In the genomic region with DNA sequence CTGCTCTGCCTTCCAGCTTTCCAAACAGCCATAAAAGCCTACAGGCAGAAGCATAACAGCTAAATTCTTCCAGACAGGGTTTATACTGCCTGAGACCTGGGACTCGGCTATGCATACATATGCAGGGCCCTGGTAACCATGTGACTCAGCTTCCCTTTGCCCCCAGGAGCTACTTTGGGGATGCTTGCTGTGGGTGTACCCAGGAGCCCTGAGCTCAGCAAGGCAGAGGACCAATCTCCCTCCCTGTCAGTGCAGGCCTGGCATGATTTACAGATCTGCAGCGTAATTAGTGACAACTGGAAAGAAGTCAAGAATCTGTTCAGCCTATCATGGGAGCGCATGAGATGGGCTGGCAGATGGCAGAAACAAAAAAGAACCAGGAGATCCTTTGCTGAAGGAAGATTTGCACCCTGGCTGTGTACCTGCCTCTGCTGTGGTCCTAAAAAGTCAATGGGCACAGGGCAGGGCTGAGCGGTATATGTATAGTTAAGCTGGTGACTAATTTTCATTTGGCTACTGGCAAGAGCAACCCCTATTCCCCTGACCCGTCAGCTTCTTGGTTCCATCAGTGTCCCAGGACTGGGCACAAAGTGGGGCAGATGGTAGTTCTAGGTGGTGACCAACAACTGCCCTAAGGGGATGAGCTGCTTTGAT, we compare ENCODE assay signal across 11 mouse cellular contexts.
DNase-seq lines count a peak whose midpoint lies in the region; ATAC-seq and TF ChIP-seq lines count a peak whose summit lies in the region.
"Had no signal": no experiment of that assay in that cellular context is flagged by ENCODE, and none has a peak within 500 bp of the region (broad histone marks: within the 10 kb centered on the region; RNA-seq: fewer than 3 reads in every experiment).

No protein-coding gene starts in this region.

- no peak for TF ChIP-seq CTCF in brain, embryonic 14.5 days (IDR thresholded peaks at IDR 0.05; ENCODE audit: borderline replicate concordance, extremely low read depth, insufficient read depth, insufficient read length)

- ATAC-seq in frontal cortex, adult (ENCODE audit: low TSS enrichment), result peak; percentile 45; the same call in 1 of the 2 replicates
- no peak for ATAC-seq in granulocyte monocyte progenitor cell, adult 5-6 weeks (replicated peaks; ENCODE audit: poor library complexity, severe bottlenecking)
- ATAC-seq: activated CD4-positive, CD25-positive, alpha-beta regulatory T cell, adult 4 months had no signal

- no peak for DNase-seq in frontal cortex, postnatal 14 days (ENCODE audit: low spot score in 2 of 2)
- peak; percentile 87 for DNase-seq in brain, embryonic 14.5 days (ENCODE audit: low read depth)
- peak; percentile 59 to 80 for DNase-seq in cerebellum, postnatal 14 days
- peak; percentile 36 to 52 for DNase-seq in layer of hippocampus, postnatal 10 days (ENCODE audit: low spot score in 2 of 2)
- no peak for DNase-seq in lung, postnatal 4 days
- no peak for DNase-seq in adipocyte (ENCODE audit: low spot score)
- DNase-seq: B cell, adult 2 months; kidney, adult 2 months had no signal

- no peak for TF ChIP-seq POLR2A in brain, embryonic 14.5 days (IDR thresholded peaks at IDR 0.05; ENCODE audit: borderline replicate concordance, extremely low read depth, insufficient read depth, insufficient read length, poor library complexity, severe bottlenecking)

Comparison
In these comparisons a context has a peak if more than half of its experiments do, and no peak if none do; other contexts are left out.
1. DNase-seq: peak in brain, embryonic 14.5 days (single experiment), cerebellum, postnatal 14 days (2 of 2) and layer of hippocampus, postnatal 10 days (2 of 2); none in frontal cortex, postnatal 14 days (0 of 2), lung, postnatal 4 days (0 of 2) and adipocyte (single experiment).